Mouse (Mus musculus): ENCODE measurements around the gene Gstt4.

GRCm38 (mm10) chr10:75827668-75828360 lies 5.5 kb upstream of the Gstt4 start:
- no peak for TF ChIP-seq CTCF (IDR thresholded peaks at IDR 0.05; ENCODE audit: low read depth, low read length)
- no peak for TF ChIP-seq POLR2A (IDR thresholded peaks at IDR 0.05; ENCODE audit: borderline replicate concordance, low read depth, low read length)
